Mouse (Mus musculus): ENCODE data around the gene Ckm. TPM values are rescaled to one million over a fixed set of nuclear protein-coding genes. Genes with fewer than 3 reads are reported as not detected.

Ckm gene
- total RNA-seq, 1 experiment from 2014 or later: not detected

DNA sequence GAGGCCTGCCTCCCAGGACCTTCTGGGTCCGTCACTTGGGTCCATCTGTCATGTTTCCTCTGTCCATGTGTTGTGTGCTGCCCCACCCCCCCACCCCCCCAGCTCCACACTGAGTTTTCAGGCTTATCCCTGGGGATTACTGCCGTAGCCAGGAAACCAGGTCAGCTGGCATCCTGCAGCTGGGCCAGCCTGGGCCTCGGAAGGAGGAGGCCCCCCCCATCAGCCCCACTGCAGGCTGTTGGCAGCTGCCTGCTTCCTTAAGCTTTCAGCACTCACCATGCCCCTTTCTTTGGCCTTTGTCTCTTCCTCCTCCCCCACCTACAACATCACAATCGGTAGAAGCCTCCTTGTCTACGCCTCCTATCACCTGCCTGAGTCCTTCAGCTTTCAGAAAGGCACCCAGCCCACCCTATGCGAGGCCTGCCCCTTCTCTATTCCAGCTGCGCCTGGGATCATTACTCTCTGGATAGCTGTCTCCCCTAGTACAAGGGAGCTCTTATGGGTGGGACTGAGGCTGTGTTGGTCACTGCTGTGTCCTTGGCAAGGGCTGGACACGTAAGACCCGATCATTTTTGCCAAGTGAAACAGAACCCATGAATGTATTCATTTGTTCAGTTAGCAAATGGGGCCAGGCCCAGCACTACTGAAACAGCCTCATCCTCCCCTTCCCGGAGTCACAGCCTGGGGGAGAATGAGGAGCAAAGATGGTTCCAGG lies 15.7 kb upstream of the Ckm start:
- no peak for DNase-seq

- no peak for DNase-seq
Observed at GRCm38 (mm10) chr7:19394484-19394883, 10.1 kb upstream of the Ckm start.

GRCm38 (mm10) chr7:19399496-19400280 lies 4.9 kb upstream of the Ckm start:
- peak; percentile 72 for DNase-seq

GRCm38 (mm10) chr7:19400946-19401345 lies 3.6 kb upstream of the Ckm start:
- DNase-seq: no peak

- no peak for DNase-seq
Observed at GRCm38 (mm10) chr7:19402535-19403112, 2.0 kb upstream of the Ckm start.

DNA sequence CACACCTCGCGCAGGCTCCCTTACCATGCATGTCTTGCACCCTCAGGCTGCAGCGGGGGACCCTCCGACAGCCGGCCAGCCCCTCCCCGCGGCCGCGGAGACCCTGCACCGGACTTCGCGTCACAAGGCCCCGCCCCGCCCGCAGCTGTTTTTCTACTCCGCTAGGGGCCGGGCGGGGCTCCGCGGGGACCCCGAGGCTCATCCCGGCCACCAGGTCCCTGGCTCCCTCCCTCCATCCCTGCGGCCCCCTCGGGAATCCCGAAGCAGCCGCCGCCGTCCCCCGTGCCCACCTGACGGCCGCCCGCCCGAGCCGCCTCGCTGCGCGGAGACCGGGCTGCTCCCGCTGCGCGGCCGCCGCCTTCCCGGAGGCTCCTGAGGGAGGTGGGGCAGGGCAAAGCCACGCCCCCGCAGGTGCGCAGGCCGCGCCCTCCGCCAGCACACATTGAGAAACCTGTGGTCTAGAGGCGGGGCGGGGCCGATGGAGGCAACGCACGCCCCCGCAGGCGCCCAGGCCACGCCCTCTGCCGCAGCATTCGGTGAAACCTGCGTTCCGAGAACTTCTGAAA lies 762 bp upstream of the Ckm start, which contains the start of gene Klc3:
Gene Klc3, minus strand, starts transcription at position 374 of the 566 bp plus-strand sequence.
- DNase-seq: peak; percentile 54

DNA sequence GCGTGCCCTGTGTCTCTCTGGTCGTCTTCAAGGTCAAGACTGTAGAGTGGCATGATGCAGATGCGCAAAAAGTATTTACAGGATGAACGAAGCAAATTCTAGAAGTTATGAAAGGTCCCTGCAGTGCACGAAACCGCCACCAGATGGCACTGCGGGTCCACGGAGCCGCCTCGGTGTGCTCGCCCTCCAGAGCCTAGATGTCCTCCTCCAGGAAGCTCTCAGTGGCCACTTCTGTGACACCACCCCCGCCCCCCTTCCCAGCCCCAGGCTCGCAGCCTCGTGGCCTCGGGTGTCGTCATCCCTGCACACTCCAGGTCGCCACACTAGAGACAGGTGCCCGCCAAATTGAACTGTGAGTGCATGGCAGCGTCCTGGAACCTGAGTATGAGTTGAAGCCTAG lies 841 bp downstream of the Ckm start:
- peak; percentile 84 for DNase-seq

GRCm38 (mm10) chr7:19409753-19410152 lies 5.2 kb downstream of the Ckm start:
- no peak for DNase-seq

GRCm38 (mm10) chr7:19410766-19411344 lies 6.3 kb downstream of the Ckm start:
- DNase-seq: peak; percentile 82

- DNase-seq: no peak
Observed at GRCm38 (mm10) chr7:19411783-19412182, 7.2 kb downstream of the Ckm start.

DNA sequence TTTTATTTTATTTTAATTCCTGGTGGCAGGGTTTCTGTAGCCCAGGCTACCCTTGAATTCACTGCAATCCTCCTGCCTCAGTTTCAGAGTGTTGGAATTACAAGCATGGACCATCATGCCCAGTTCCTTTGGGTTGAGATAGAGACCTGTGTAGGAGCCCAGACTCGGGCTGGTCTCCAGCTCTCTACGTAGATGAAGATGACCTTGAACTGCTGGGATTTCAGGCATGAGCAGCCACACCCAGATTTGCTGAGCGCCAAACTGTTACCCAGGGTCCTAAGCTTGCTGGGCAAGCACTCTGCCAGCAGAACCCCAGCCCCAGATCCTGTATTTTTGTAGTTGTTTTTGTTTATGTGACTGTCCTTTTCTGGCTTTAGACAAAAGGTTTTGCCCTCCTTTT lies 8.9 kb downstream of the Ckm start:
- no peak for DNase-seq

- DNase-seq: no peak
Observed at GRCm38 (mm10) chr7:19416590-19416989, 12.0 kb downstream of the Ckm start.

DNA sequence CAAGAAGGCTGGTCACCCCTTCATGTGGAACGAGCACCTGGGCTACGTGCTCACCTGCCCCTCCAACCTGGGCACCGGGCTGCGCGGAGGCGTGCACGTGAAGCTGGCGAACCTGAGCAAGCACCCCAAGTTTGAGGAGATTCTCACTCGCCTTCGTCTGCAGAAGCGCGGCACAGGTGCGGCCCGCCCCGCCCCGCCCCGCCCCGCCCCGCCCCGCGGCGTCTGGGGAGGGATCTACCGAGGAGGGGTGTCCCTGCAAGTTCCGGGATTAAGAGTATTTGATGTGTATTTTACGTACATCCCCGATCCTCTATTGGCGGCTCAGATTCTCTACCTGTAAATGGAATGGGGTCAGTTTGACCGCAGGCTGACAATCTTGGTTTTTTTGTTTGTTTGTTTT lies 15.5 kb downstream of the Ckm start:
- DNase-seq: no peak

DNA sequence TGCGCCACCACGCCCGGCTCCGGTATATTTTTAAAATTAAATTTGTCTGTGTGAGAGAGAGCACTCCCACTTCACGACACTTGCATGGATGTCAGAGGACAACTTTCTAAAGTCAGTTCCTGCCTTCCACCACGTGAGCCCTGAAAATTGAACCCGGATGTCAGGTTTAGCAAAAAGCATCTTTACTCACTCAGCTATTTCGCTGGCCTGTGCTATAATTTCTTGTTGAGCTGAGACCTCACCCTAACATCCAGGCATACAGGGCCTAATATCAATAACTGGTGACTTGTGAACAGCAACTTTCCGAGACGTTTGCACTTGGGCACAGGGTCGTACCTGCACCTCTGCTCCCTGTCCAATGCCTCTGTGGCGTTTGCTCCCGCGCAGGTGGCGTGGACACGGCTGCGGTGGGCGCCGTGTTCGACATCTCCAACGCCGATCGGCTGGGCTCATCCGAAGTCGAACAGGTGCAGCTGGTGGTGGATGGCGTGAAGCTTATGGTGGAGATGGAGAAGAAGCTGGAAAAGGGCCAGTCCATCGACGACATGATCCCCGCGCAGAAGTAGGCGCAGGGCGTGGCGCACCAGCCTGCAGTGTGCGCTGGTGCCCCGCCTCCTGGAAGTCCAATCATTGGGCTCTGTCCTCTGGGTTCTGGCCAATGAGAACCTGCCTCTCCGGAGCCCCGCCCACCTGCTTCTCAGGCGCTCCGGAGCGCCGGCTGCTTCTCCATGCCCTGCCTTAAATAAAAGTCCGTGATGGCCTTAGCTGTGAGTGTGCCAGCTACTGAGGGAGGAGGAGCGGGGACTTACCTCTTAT lies 16.5 kb downstream of the Ckm start:
- peak; percentile 89 for DNase-seq

- no peak for DNase-seq
Observed at GRCm38 (mm10) chr7:19423083-19423482, 18.5 kb downstream of the Ckm start.

GRCm38 (mm10) chr7:19424051-19424450 lies 19.5 kb downstream of the Ckm start:
- no peak for DNase-seq

GRCm38 (mm10) chr7:19426349-19426748 lies 21.8 kb downstream of the Ckm start:
- DNase-seq: no peak

DNA sequence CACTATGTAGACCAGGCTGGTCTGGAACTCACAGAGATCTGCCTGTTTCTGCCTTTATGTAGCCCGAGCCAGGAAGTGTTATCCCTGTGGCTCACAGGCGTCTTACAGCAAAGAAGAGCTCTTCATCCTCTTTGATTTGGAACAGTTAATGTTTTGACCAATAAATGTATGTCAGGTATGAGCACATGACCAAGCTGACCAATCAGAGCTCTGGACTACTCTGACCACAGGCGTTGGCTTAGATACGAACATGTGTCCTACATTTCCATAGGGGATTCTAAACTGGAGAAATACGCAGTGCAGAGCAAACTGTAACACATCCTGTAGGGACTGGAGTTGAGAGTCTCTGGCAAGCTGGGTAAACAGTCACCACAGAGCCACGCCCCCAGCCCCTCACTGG lies 22.3 kb downstream of the Ckm start:
- DNase-seq: no peak

GRCm38 (mm10) chr7:19427999-19428650 lies 23.5 kb downstream of the Ckm start:
- no peak for DNase-seq

- no peak for DNase-seq
Observed at GRCm38 (mm10) chr7:19429726-19430125, 25.1 kb downstream of the Ckm start.

DNA sequence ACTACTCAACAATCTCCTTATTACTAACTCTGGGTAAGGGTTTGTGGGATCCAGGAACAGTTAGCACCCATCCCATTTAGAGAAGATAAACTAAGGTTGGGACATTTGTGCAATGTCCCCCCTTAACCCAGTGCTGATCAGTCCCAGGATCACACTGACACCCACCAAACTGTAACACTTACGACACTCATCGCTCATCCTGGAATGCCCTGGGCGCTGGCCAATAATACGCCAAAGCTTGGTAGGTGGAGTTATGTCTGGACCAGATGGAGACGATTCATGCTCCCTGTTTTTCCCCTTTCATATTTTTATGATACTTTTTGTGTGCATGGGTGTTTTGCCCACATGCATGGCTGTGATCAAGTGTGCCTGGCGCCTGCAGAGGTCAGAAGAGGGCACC lies 25.8 kb downstream of the Ckm start:
- no peak for DNase-seq
